Mouse (Mus musculus) cerebellum, adult 2 months (tissue): ENCODE data around the gene Grk5.

ENCODE experiments used
- CTCF ChIP-seq: fragments of 200-500 bp; IDR thresholded peaks from 2 replicates; pipeline ENCODE4 v1.5.1; 2011; ENCODE audit warnings: low read depth, mild to moderate bottlenecking, control low read depth, low read length, moderate library complexity, borderline replicate concordance; ENCODE audit not compliant: insufficient read depth
- POLR2A ChIP-seq: fragments of 200-500 bp; IDR thresholded peaks from 2 replicates; pipeline ENCODE4 v1.6.1; 2011; ENCODE audit warnings: low read length, control low read depth, borderline replicate concordance; ENCODE audit not compliant: insufficient read depth

- TF ChIP-seq POLR2A = no peak
- TF ChIP-seq CTCF = no peak
Observed at GRCm38 (mm10) chr19:61009266-61009665, 119.7 kb downstream of the Grk5 start.
